Mouse (Mus musculus): ENCODE data around the gene Synpr.
A peak's percentile ranks its signal among the peaks of the same experiment; 100 is the strongest.

Gene Synpr

DNA sequence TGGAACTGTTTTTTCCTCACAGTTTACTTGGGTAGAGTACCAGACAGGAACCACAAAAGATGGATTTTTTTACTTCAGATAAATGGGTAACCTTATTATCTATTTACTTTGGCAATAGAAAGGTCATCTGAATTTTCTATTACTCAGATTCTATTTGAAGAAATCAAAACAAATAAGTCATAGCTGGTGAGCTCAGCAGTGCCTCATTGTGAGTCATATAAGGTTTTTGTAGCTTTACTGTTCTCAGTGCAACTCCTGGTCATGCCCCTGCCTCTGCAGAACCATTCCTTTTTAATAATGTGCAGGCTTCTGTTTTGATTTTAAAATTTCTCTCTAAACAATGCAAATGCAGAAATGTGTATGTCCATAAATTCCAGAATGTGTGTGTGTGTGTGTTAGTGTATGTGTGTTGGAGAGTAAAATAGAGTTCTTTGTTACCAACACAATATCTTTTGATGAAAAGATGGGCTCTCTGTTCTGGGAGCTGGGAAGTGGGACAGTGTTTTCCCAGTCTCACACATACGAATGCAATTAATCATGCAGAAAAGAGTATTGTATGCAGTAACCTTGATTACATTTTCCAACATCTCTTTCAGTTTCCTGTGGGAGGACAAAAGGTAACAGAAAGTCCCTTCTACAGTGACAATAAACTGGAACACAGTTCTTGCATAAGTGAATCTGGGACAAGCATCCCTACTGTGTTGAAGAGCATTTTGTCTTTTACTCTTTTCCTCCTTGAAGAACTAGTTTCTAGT is 269.2 kb downstream of the Synpr start:
- DNase-seq (ENCODE audit: low spot score): no peak

DNA sequence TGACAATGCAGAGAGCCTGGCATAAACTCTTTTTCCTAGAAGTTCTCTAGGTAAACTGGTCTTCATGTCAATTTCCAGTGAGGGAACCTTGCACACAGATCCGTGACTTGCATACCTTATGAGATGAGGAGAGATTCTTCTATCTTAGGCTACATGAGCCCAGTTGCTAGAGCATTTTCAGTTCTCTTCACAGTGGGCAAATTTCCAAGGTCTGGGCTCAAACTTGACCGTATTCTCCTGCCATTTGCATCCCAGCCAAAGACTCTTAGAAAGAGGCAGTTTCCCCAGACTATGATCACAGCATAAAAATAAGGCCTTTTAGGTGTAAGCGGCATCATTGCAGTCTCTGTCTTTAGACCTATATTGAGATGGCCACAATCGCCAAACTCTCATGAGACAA is 270.1 kb downstream of the Synpr start:
- no peak for DNase-seq (ENCODE audit: low spot score)

DNA sequence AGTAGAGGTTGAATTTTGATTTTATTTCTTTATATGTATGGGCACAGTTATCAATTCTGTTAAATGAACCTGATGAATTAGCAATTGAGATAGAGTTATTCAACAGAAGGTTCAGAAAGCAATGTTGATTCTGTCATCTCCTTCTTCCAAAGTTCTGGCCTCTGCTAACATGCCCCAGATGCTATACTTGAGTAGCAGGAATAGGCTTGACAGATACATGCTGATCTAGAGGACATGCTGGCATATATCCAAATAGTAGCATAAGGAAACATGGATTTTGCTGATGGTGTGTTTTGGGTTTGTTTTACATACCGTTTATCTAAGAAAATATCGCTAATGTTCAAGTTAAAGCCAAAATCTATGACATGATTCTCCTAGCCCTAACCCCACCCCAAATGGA is 273.5 kb downstream of the Synpr start:
- no peak for DNase-seq (ENCODE audit: low spot score)

DNA sequence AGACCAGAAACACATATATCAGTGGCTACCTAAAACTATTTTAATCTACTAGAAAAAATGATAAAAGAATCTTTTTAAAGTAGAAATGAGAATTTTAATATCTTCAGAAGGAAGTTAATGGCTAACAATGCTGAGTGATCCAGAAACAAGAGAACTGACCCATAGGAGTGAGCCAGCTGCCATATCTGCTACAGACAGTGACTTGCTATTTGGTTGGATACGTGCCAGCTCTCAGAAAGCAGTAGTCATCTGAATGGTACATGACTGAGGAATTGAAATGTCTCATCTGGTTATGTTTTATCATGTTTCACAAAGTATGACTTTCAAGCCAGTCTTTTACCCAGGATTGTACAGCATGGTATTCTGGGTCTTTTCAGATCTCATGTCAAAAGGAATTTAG is 282.7 kb downstream of the Synpr start:
- DNase-seq (ENCODE audit: low spot score): no peak

DNA sequence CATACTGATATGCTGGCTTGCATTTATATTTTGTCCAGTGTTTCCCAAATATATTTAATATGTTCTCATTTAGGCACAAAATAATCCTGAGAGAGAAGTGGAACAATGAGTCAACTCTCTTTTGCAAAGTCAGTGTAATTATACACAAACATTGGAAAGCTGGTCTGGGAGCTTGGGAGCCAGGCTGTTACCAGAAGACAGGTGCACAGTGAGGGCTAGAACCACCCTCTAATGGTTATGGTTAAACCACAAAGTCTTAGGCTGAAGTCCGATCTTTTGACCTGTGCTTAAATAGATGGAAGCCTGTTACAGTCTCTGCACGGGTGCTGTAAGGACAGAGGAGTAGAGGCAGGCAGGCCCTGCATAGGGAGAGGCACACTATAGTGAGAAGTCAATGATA is 283.4 kb downstream of the Synpr start:
- DNase-seq (ENCODE audit: low spot score): no peak

DNA sequence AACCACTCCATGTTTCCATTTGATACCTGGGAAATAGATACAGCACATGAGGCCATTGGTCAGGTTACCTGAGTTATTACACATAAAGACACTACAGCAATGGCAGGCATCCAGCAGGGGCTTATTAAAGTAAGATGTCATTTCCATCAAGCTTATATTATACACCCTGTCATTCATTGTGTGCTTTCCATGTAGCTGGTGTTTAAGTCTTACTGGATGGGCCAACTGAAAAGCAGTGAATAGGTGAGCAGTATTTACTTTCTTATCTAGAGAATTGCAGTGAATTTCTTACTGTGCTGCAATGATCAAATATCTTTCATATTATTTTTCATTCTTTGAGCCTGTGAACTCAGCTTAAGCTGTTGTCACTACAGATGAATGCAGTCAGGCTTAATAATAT is 287.4 kb downstream of the Synpr start:
- DNase-seq (ENCODE audit: low spot score): no peak

DNA sequence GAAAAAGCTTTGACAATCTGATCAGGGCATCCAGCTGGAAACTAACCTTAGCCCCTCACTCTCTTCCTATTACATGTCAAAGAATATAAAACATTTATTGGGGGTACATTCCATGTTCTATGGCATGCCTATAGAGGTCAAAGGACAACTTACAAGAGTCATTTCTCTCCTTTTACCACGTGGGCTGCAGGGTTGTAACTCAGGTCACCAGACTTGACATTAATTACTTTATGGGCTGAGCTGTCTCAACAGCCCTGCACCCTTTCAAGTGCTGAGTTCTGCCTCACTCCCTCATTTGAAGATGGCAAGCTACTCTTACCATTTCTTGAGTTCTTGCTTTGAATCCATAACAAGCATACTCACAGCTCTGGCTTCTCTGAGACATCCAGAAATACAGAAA is 287.9 kb downstream of the Synpr start:
- DNase-seq (ENCODE audit: low spot score): no peak

DNA sequence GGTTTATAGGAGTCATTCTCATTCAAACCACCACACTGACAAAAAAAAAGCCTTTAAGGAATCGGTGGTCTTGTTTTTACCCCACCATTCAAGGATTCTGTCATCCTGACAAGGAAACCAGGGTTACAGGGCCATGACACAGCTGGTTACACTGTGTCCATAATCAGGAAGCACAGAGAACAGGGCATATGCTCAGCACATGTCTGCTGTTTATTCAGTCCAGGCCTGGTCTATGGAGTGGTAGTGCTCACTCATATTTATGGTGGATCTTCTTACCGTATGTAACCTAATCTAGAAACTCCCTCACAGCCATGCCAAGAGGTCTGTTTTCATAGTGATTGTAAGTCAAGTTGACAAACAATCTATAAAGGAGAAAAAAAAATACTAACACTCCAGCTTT is 293.5 kb downstream of the Synpr start:
- DNase-seq (ENCODE audit: low spot score): no peak

DNA sequence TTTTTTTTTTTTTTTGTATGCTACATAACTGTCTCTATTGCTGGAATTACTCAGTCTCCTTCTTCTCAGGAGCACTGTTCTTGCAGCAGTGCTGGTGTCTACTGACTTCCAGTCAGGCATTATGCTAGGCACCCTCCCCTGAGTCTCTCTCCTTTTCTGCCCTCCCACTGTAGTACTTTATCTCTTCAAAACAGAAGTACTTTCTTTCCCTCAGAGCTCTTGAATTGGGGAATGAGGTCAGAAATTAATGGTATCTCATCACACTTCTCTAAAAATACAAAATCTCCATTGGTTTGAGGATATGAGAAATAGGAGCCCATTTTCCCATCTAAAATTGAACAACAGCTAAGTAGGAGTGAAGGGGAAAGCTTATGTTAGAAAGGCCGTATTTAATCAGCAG is 294.2 kb downstream of the Synpr start:
- DNase-seq (ENCODE audit: low spot score): no peak

DNA sequence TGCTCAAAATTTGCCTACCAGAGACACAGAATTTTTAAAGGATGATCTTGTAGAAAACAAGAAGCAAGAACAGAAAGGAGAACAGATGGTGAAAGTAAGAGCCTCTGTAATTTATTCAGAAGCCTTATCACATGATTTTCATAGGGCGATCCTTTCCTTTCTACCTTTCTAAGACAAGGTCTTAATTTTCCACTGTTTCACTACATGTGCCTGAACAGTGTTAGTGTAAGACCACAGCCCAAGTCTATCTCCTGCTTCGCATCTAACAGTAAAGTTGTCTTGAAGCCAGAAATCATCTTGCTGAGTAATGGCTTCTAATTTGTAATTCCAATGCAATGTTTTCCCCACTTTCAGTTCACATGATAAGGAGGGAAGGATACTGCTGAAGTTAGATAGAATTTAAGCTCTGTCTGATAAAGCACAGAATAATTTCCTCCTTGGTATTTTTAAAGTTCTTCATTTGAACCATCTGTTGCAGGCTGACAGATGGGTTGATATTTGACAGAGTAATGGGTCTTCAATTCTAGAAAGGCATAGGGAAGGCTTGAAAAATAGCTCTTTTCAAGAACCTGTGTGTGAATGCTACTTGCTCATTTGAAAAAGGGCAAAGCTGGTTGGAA is 308.9 kb downstream of the Synpr start:
- DNase-seq (ENCODE audit: low spot score): no peak

DNA sequence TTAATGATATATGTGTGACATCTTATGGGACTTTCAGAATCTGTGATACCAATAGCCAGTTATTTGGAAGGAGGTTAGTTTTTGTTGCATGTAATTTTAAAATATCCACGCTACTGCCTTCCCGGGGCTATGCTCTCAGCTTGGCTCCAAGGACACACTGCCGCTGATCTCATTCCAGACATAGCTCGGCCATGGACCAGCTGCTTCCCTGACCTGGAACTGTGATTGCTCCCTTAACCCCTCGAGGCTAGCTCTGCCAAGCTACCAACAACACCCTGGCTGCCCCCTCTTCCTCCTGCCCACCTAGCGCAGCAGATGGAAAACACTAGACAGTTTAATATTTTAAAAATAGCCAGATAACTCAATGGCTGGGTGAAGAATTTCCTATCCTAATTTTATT is 311.7 kb downstream of the Synpr start:
- DNase-seq (ENCODE audit: low spot score): peak; percentile 2

DNA sequence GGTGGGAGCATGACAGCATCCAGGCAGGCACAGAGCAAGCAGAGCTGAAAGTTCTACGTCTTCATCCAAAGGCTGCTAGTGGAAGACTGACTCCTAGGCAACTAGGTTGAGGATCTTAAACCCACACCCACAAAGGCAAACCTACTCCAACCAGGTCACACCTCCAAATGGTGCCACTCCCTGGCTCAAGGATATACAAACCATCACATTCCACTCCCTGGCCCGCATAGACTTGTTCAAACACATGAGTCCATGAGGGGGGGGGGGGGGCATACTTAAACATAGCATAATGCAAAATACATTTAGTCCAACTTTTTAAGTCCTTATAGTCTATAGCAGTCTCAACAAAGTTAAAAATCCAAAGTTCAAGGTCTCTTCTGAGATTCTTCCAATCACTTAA is 312.6 kb downstream of the Synpr start:
- DNase-seq (ENCODE audit: low spot score): no peak

DNA sequence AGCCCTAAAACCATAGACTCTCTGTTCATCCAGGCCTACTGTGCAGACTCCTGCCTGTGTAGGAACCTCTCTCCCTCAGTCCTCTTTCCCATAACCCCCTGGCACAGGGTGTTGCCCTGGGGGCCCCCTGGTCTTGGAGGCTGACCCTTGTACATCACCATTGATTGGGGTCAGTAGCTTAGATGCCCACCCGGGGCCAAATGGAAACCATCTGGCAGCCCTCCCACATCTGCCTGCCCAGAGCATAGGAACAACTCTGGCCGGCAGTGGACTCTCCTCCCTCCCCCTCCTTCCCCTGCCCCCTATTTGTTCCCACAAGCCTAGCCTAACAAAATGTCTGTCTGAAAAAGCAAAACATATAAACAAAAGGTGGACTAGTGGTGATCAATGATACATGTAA is 336.0 kb downstream of the Synpr start:
- no peak for DNase-seq (ENCODE audit: low spot score)

DNA sequence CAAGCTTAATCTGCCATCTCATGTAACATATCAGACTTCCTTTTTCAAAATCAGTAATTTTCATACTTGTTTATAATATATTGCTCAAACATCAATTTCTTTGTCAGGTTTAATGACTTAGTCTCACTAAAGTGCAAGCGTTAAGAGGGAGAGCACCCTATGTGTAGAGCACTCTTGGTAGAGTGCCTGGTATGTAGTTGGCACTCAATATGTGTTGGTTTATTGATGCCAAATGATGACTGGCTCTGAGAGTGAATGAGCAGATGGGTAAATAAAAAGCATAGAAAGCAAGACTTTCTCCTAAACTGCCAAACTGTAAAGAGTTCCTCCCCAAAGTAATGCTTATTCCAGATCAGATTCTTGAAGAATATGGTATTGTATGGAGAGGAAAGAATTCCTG is 365.3 kb downstream of the Synpr start:
- DNase-seq (ENCODE audit: low spot score): no peak

DNA sequence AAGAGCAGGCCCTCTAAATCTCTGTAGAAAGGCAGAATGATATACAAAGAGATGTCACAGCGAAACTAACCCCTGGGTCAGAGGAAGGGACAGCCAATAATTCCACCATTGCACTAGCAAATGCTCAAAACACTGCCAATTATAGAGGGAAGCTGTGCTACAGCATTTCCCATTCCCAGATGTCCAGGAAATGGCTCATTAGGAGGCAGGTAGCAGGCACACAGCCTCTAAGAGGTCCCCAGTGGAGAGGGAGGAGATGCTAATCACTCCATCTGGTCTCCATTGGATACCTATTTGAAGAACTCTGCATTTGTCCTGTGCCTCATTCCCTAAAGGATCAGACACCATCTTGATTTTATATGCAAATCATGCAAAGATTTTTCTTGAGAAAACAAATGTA is 366.5 kb downstream of the Synpr start:
- no peak for DNase-seq (ENCODE audit: low spot score)

DNA sequence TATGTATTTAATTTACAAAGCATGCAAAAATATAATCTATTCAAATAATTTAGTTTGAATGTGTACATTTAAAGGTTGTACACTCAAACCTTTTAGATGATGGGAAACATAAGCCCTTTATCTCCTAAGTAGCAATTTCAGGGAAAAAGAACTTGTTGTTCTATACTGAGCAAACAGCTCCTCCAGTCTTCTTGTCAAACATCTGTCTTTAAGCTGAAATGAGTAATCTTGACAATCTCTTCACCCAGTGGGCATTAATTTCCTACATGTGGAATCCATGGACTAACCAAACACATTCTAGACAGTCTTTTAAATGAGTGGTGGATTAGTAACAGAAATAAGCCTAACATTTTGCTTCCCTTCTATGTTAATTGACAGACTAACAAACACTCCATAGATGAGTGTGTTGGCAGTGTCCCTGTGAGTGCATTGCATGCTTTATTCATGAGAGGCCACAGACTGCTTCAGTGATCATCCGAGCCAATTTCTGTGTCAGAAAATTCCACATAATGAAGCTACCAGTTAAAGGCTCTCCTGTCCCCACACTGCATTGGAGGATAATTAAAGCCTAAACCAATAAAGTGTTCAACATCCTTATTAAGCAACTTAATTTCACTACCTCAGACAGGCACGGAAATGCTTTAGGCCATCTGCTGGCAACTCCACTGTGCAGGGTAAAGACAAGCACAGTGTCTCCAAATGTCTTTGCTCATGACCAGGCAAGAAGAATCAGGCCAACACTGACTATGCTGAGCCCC is 367.1 kb downstream of the Synpr start:
- no peak for DNase-seq (ENCODE audit: low spot score)

All from ovary, adult 18-20 months (tissue).